Mouse (Mus musculus): ENCODE results near the gene Sh3glb1.

DNA sequence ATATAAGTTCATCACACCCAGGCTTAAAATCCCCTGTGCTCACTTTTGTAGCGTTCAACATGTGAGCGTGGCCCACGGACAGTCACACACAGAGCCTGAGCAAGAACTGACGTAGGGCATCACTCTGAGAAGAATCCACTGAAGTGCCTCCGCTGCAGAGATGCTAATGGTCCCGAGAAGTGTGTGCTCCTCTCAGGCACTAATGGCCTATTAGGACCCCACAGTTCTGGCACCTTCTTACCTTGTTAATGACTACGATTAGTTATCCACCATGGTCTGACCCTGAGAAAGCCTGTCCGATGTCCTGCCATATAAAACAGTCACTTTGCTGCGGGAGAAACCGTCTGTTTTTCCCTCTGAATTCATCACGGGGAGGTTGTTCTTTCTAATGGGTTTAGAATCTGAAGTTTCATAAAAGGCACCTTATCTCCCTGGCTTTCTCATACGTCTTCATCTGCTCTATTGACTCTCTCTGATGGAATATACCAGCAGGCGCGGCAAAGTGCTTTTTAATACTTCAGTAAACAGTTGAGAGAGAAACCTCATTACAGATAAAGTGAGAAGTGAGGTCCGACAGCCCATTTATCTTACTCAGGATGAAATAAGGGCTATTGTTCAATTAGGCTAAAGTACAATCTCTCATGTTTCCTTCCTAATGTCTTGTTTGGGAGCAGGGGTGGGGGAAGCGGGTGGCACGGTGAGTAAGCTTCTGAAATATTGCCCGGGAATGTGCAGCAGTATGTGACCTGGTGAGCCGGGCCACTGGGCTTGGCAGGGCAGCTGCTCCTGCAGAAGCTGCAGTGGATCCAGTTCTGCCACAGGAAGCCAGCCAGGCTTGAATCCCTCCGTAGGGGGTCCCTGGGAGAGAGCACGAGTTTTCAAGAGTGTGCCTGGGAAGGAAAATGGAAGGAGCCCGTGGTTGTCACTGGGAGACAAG, 55.5 kb downstream of the Sh3glb1 start:
- TF ChIP-seq CTCF (IDR thresholded peaks at IDR 0.05; ENCODE audit: low read depth, low read length) = no peak
- TF ChIP-seq POLR2A (IDR thresholded peaks at IDR 0.05; ENCODE audit: borderline replicate concordance, low read depth, low read length) = no peak
